Mouse (Mus musculus) kidney, adult 2 months (tissue): ENCODE measurements at regions not wholly inside any gene's neighbourhood (a gene's known extent, or its start where the extent isn't known, plus 50 kb on each side); places are given as distances from the start of the nearest gene placed in this dataset.

Experiments used
- CTCF ChIP-seq: fragments of 200-500 bp; conservative IDR thresholded peaks from 2 replicates; pipeline ENCODE4 v1.5.1; 2011; ENCODE audit warnings: low read depth, mild to moderate bottlenecking, control low read depth, low read length, moderate library complexity, mixed read lengths; ENCODE audit not compliant: insufficient read depth, insufficient read length
- POLR2A ChIP-seq: fragments of 200-500 bp; IDR thresholded peaks from one replicate; pipeline ENCODE4 v1.6.1; 2011; ENCODE audit warnings: low read depth, low read length, control low read depth

DNA sequence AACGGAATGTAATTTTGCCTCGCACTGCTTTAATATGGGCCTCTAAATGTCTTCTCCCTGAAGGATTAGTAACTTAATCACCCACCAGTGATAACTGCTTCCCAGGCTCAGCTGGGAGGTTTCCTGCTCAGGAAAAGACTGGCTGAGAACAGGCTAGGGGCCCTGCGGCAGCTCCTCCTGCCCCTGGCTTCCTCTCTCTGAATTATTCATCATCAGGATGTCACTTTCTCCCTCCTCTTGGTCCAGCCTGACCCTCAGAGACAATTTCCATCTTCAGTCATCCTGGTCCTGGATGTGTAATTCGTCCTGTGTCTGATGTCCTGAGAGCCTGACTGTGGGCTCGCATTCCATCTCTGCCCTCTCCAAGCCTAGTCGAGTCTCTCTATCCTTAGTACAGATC lies 261.2 kb downstream of the Dhx35 start:
- TF ChIP-seq CTCF, result no peak
- TF ChIP-seq POLR2A, result no peak
